Mouse (Mus musculus) brain, adult 2 months (tissue): ENCODE results near the gene Phf1.

ENCODE experiments used
- DNase-seq: peaks from one replicate; pipeline ENCODE4 v3.0.0; 2011; ENCODE audit warnings: low read depth, low spot score

Gene Phf1

DNA sequence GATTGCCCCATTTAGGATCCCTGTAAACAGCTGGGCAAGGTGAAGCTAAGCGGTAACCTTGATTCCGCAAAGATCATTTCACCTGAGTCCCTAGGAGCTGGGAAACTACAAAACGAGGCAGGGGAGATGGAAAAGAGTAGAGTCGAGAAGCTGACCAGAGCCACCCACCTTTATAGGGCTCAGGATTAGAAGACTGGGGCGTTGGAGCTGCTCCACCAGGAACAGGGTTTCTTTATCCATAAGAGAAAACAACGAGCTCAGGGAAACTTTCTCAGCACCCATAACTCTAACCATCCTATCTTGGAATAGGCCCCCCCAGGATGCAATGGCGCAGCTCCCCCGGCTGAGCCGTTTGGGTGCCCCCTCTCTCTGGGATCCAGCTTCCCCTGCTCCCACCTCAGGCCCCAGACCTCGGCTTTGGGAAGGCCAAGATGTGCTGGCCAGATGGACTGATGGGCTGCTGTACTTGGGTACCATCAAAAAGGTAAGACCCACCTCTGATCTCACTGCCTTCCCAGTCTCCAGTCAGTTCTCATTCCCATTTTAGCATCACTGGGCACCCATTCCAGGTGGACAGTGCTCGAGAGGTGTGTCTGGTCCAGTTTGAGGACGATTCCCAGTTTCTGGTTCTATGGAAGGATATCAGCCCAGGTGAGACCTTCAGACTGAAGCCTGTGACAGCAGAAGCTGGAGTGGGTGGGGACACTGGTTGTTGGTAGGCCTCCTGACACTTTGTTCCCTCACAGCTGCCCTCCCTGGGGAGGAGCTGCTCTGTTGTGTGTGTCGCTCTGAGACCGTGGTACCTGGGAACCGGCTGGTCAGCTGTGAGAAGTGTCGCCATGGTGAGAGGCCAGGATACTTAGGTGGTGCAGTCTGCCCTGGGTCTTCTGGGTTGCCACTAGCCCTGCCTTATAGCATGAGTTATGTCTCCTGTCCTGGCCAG, 1.3 kb downstream of the Phf1 start:
- DNase-seq: no peak

DNA sequence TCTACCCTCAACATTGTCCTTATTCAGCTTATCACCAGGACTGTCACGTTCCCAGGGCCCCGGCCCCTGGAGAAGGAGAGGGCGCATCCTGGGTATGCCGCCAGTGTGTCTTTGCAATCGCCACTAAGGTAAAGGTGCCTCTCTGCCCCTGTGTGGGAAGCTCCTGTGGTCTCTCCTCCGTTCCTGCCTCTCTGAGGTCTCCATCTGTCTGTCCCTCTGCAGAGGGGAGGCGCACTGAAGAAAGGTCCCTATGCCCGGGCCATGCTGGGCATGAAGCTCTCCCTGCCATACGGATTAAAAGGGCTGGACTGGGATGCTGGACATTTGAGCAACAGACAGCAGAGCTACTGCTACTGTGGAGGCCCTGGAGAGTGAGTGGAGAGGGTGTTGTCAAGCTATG, 2.2 kb downstream of the Phf1 start:
- no peak for DNase-seq

DNA sequence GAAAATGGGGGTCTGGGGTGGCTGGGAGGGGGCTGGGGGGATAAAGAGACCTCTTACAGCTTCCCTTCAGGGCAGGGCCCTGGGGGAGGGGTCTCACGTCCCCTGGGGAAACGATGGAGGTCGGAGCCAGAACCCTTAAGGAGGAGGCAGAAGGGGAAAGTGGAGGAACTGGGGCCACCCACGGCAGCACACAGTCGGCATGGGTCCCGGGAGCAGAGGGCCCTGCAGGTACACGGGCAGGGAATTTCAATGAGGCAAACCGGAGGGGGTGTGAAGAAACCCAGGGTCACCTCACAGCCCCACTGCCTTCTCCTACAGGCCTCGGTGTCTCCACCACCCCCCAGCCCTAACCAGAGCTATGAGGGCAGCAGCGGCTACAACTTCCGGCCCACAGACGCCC, 3.6 kb downstream of the Phf1 start:
- no peak for DNase-seq

DNA sequence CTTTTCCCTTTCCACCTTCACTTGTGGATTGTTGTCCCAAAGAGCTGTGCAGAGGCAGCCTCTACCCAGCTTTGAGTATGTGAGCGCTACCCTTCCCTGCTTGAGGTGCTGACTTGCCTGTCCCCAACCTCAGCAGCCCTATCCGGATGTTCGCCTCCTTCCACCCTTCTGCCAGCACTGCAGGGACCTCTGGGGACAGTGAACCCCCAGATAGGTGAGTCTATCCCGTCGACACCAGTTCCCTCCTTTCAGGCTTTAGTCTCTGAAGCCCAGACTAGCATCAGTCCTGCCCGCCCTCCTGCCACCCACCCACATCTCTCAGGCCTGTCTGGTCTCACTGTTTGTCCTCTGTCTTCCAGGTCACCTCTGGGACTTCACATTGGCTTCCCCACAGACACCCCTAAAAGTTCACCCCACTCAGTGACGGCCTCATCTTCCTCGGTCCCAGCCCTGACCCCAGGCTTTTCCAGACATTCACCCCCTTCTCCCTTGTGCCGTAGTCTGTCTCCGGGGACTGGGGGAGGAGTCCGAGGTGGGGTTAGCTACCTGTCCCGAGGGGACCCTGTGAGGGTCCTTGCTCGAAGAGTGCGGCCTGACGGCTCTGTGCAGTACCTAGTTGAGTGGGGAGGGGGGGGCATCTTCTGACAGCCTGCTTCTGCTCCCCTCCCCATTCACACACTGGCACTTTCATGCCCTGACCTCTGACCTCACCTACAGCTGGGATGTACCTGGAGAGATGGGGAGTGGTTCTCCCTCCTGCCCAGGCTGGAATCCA, 4.3 kb downstream of the Phf1 start:
- DNase-seq: no peak

- no peak for DNase-seq
Measured at GRCm38 (mm10) chr17:26937883-26938695, 5.2 kb downstream of the Phf1 start.

- DNase-seq: no peak
Measured at GRCm38 (mm10) chr17:26938731-26939130, 5.9 kb downstream of the Phf1 start.

- DNase-seq: peak; percentile 100
Measured at GRCm38 (mm10) chr17:26939178-26939972, 6.5 kb downstream of the Phf1 start, which contains the start of gene Cuta. Gene Cuta (minus strand): TSS chr17:26939569.

DNA sequence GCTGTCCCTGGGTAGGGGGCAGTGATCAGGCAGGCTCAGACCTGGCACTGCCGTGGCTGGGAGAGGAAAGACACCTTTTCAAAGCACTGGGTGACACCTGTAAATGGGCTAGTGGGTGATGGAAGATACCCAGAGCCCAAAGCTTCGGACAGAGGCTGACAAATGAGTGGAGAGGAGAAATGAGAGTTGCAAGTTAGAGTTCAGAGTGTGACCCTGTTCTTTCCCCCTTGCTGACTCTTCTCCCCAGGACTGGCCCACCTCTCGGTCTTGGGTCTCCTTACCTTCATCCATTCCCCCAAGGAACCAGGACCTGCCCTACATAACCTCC, 7.1 kb downstream of the Phf1 start:
- no peak for DNase-seq

- peak; percentile 89 for DNase-seq
Measured at GRCm38 (mm10) chr17:26941031-26941789, 8.4 kb downstream of the Phf1 start, which contains the start of gene Syngap1. Gene Syngap1 (plus strand): TSS chr17:26941253.

GRCm38 (mm10) chr17:26941841-26942570, 9.2 kb downstream of the Phf1 start:
- DNase-seq: peak; percentile 68

- DNase-seq: peak; percentile 54
Measured at GRCm38 (mm10) chr17:26945824-26946495, 13.1 kb downstream of the Phf1 start.

DNA sequence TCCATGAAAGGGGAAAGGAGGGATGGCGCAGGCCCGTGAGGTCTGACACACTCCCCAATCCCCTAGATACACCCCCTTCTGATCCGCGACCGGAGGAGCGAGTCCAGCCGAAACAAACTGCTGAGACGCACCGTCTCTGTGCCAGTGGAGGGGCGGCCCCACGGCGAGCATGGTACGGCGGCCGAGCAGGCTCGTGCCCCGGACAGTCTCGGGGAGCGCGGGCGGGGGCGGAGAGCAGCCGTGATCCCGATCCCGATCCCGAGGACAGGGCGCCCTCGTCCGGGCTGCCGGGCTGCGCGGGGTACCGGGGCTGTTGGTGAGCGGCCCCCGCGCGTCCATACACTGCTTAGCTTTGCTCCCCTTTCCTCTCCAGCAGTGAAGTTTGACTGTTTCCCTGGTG, 13.7 kb downstream of the Phf1 start:
- DNase-seq: peak; percentile 87

GRCm38 (mm10) chr17:26947231-26948100, 14.6 kb downstream of the Phf1 start:
- peak; percentile 80 for DNase-seq

GRCm38 (mm10) chr17:26948316-26949050, 15.6 kb downstream of the Phf1 start:
- peak; percentile 58 for DNase-seq

DNA sequence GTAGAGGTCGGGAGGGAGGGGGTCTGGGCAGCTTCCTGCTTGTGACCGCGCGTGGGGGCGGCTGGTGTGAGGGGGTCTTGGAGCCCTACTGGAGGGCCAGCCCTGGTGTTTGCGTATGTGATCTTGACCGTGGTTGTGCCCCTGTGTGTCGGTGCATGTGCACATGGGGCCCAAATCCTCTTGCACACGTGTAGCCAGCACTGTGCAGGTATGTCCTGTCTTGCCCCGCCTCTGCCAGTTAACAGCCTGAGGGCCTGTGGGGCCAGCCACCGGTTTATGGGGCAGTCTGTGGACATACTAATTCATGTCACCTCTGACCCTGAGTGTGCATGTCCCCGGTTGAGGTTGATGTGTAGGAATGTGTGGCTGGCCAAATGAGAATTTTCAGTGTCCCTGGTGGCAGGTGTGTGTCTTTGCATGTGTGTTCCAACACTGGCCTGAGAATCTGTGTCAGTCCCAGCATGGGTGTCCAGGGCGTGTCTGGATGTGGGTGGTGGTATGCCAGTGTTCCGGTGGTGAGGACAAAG, 16.3 kb downstream of the Phf1 start:
- peak; percentile 65 for DNase-seq

- peak; percentile 76 for DNase-seq
Measured at GRCm38 (mm10) chr17:26949866-26950265, 17.0 kb downstream of the Phf1 start.
